Mouse (Mus musculus): ENCODE measurements around the gene Lefty2.
A peak's percentile ranks its signal among the peaks of the same experiment; 100 is the strongest.

The Lefty2 gene

DNA sequence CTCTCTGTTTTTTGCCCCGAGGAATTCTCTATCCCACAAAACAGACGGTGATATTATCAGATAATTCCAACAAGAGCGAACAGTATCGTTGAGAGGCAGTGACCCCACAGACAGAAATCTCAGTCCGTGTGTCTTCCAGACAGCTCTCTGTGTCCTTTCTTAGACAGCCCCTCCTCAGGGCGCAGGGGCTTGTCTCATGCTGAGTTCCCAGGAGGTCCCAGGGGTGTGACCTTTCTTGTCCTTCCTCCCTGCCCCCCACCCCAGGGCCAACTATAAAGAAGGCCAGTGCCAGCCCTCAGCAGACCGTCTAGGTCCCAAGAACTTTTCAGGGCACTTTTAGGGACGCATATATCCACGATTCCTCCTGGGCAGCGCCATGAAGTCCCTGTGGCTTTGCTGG, at the start of gene Lefty2:
TSS of gene Lefty2 (plus strand) at position 301 of the 400 bp plus-strand sequence.
- no peak for DNase-seq (ENCODE audit: low read depth, low spot score)

DNA sequence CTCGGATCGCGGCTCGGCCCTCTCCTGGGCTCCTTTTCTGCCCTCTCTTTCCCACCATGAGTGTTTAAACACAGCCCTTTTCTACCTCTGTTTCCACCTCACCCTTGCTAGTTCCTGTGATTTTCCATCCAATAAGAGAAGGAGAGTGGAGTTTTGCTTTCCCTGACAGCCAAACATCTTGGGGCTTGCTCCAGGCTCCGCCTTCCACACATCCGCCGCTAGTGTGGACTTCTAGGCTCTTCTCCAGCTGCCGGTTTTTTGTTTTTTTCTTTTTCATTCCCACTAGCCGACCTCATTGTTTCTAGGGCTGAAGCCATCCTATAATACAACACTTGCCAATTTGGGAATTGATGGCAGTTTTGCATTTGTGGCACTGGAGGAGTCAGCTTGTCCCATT, 44.8 kb upstream of the Lefty2 start:
- peak; percentile 78 for DNase-seq (ENCODE audit: low read depth, low spot score)

DNA sequence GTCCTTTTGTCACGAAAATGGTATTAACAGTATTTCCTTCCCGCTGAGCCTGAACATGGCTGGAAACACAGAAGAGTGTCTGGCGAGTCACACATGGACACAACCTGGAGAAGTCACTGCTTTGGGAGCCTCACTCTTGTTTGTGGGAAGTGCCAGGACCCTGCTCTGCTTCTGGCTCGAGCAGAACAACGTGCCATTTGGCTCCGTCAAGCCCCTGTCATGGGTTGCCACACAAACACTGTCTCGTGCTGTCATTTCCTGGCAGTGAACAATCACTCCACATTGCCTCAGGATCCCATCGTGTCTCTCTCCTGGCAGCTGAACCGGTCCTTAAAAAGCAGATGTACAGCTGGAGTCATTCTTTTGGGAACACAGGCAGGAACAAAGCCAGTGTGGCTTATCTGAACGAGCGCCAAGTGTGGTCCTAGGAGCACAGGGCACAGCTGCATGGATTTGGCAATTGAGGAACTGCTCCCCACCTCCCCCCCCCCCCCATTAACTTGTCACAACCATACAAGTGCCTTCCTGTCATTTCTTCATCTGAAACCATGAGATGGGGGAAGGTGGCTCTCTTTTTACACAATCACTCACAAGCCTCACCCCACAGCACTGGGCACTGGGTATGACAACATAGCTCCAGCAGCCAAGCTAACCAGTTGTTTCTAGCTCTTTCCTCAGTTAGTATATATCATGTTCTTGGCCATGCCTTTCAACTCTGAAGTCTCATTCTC, 44.2 kb upstream of the Lefty2 start:
- DNase-seq (ENCODE audit: low read depth, low spot score): peak; percentile 49

DNA sequence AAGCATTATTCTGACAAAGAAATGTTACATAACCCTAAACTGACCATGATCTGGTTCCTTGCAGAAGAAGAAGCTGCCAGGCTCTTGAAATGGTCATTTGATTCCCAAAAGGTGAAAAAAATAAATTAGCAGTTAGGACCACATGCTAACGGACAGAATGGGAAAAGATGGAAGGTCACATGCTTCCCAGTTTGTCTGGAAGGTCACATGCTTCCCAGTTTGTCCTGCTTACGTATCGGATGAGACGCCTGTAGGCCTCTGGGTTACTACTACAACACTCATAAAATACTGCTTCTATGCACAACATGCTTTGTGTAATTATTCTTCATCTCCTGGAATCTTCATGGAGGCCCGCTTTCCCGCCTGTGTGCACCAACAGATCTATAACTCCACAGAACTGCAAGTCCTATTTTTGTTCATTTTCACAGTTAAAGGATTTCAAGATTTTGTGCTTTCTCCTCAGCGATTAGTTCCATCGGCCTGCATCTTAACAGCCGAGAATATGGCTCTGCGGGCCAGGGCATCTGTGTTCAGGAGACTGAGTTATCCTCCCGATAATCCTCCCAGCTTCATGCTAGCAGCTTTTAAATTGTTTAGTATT, 43.1 kb upstream of the Lefty2 start:
- no peak for DNase-seq (ENCODE audit: low read depth, low spot score)

DNA sequence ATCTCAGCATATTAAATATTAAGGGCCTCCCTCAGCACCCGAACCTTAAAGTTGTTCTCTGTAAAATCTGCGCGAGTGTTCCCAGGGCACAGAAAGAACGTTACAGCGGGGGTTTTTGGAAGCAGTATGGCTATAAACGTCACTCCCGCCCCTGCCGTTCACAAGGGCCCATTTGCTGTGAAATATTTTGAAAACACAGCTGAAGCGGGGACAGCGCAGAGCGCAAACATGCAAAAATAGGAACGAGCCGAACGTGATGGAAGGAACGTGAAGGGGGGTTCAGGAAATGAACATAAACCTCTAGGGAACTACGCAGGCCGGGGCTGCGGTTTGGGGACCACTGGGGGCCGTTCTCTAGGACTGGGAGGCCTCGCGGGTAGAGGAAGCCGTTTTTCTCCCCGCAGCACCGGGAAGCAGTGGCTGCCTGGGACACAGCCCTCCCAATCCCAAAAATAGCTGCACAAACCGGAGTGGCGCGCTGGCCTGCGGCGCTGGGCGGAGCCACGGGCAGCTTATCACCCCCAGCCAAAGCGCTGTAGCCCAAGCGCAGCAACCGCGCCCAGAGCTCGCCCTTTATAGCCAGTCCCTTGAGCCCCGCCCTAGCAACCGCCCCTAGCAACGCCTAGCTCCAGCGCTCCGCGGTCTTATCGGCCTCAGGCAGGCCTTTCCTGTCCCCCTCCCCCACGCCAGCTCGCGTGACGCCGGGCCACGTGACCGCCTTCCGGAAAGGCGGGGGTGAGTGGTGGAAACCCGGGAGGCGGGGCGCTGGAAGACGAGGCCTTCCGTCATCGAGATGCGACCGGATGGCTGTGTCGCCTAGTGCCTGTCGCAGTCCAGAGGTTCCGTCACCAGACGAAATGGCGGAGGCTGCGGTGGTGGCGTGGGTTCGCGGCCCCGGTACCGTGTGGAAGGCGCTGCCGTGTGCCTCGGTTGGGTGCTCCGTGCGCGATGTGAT, 42.3 kb upstream of the Lefty2 start, which contains the start of gene Sde2:
TSS of gene Sde2 (plus strand) at position 812 of the 955 bp plus-strand sequence.
- DNase-seq (ENCODE audit: low read depth, low spot score): peak; percentile 99

DNA sequence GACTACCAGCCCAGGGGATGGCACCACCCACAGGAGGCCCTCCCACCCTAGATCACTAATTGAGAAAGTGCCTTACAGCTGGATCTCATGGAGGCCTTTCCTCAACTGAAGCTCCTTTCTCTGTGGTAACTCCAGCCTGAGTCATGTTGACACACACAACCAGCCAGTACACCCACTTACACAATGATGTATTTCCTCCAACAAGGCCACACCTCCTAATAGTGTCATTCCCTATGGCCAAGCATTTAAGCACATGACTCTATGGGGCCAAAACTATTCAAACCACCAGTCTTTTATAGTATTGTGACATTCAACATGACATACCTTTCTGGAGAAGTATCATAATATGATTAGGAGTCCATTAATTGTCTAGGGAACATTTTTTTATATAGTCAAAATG, 34.1 kb upstream of the Lefty2 start:
- no peak for DNase-seq (ENCODE audit: low read depth, low spot score)

DNA sequence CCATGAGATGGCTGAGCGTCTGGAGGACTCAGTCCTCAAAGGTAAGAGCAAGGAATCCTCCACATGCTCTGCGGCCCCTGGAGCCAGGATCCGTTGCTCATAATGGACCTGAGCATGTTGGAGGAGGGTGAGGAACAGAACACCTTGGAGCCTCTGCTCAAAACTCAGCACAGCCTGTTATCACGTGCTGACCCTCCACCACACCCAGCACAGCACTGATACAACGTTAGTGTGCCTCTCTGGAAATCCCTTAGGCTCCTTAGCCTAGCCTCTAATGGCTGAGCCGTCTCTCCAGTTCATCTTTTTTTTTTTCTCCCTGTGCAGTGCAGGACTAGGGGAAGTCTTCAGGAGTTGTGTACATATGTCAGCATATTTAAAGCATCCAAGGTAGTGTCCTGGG, 32.9 kb upstream of the Lefty2 start:
- no peak for DNase-seq (ENCODE audit: low read depth, low spot score)

DNA sequence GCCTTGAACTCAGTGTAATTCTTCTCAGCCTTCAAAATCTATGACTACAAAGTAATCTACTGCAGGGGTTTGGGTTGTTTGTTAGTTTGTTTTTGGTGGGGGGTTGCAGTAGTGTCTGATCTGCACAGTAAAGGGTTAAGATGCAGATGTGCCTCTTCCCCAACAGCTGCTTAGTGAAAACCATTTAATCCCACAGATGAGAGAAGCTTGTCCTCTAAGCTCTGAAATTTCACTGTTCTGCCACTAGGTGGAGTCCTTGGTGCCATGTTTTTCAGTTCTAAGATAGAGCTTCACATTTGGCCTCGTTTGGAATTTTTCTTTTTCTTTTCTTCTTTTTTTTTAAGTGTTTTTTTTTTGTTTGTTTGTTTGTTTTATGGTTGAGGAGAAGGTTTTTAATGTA, 29.3 kb upstream of the Lefty2 start:
- DNase-seq (ENCODE audit: low read depth, low spot score): no peak

DNA sequence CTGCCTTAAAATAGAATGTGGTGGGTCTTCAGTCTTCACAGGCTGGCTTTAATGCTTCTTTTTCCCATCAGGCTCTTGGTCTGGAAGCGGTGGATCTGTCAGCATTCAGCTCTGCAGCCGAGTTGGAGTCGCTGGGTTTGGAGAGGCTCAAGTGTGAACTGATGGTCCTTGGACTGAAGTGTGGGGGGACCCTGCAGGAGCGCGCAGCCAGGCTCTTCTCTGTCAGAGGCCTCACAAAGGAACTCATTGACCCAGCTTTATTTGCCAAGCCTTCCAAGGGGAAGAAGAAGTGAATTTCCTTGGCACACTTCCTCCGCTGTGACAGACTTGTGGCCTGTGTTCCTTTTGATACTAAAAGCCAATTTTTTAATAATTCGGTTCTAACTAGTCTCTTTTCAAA, 26.9 kb upstream of the Lefty2 start:
- DNase-seq (ENCODE audit: low read depth, low spot score): no peak

DNA sequence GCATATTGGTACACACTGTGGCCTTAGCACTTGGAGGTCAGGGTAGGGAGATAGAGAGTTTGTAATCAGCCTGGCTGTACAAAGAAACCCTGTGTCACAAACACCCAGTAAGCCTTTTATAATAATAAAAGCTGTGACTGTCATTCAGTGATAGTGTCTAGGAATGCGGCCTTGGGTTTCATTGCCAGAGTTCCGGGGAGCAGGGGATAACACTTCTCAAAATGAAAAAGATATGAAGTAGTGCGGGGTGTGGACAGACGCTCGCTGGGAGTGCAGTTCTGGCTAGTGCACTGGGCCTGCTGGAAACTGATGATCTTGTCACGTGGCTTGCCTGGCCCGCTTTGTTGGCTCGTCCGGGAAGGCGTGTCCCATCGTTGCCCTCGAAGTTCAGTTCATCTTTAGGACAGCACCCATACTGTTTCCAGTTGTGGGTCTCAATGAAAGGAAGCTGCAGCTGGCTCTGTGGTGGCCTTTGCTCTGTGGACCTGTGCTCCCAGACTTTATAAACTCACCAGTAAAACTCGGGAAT, 22.7 kb upstream of the Lefty2 start:
- DNase-seq (ENCODE audit: low read depth, low spot score): no peak

DNA sequence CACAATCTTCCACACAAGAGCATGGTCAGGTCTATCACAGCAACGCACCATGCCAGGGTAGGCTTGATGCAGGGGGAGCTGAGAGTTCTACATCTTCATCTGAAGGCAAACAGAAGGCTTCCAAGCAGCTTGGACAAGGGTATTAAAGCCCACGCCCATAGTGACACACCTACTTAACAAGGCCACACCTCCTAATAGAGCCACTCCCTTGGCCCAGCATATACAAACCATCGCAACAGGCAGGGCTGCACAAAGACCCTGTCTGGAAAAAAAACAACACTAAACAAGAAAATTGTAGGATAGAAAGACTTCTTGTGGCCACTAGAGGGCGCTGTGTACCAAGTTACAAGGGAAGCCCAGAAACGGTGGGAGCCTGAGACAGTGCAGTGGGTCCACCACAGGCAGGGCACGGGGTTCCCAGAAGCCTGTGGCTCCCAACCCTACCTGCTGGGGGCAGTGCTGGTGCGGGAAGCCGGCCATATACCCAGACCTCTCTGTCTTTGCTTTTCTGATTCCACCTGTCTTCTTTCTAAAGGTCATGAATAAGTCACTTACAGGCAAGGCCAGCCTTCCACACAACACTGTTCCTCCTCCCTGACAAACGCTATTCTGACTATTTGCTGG, 18.9 kb upstream of the Lefty2 start:
- no peak for DNase-seq (ENCODE audit: low read depth, low spot score)

DNA sequence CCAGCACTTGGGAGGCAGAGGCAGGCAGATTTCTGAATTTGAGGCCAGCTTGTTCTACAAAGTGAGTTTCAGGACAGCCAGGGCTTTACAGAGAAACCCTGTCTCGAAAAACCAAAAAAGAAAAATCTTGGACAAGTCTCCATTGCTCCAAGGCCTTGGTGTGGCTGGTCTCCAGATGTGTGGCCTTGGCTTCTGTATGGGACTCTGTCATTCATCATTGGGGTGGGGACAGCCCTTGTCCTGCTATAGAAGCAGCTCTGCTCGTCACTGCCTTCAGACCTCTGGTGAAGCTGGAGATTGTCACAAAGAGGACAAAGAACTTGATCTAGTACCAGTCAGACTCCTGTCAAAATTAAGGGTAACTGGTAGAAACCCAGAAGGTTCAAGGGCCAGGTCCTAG, 18.3 kb upstream of the Lefty2 start:
- DNase-seq (ENCODE audit: low read depth, low spot score): no peak

DNA sequence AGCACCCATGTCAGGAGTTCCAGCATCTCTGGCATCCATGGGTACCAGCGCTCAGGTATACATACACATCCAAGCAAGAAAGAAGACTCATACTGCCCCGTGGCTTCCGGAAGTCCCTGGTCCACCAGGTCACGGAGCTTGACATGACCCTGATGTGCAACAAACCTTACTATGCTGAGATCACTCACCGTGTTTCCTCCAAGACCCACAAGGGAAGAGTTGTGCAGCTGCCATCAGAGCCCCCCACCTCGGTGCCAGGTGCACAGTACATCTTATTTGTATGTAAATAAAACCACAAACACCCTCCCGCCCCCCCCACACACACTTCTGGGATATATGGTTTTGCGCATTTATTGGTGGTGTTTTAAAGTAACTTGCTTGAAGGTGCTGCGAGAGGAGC, 17.8 kb upstream of the Lefty2 start:
- no peak for DNase-seq (ENCODE audit: low read depth, low spot score)

DNA sequence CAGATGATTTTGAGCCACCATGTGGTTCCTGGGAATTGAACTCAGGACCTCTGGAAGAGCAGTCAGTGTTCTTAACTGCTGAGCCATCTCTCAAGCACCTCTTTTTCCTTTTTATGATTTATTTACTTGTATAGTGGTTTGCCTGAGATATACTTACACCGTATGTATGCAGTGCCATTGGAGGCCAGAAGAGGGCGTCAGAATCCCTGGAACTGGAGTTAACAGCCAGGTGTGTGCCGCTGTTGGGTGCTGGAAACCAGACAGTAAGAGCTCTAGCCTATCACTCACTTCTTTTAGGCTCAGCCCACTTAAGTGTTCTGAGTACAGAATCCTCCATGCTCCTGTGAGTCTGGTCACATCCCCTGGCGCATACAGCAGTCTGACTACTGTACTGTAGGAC, 15.4 kb upstream of the Lefty2 start:
- no peak for DNase-seq (ENCODE audit: low read depth, low spot score)

DNA sequence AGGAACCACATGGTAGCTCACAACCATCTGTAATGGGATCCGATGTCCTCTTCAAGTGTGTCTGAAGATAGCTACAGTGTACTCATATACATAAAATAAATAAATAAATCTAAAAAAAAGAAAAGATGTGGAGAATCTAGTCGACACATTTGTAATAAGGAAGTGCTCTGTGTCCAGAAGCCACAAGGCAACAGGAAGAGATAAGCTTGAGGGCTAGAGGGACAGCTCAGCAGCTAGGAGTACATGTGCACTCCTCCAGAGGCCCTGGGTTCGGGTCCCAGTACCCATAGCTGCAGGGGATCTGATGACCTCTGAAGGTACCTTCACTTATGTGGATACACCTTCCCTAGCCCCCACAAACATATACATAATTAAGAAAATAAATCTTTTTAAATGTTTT, 11.1 kb upstream of the Lefty2 start:
- no peak for DNase-seq (ENCODE audit: low read depth, low spot score)

DNA sequence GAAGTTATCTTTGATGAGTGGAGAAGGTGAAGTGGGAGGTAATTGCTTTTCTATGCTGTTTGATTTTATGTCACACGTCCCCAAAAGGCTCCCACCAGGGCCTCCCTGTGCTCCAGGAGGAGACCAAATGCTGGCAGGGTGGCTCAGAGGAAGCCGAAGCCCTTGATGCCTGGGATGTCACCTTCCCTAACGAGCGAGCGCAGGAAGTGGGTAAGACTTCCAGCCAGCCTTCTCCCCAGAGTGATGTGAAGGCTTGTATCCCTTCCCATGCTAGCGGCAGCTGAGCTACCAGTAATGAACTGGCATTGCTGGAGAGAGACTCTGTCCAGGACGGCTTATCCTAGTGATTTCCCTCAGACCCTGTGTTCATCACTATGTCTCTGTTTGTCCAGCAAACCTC, 9.2 kb upstream of the Lefty2 start:
- no peak for DNase-seq (ENCODE audit: low read depth, low spot score)

DNA sequence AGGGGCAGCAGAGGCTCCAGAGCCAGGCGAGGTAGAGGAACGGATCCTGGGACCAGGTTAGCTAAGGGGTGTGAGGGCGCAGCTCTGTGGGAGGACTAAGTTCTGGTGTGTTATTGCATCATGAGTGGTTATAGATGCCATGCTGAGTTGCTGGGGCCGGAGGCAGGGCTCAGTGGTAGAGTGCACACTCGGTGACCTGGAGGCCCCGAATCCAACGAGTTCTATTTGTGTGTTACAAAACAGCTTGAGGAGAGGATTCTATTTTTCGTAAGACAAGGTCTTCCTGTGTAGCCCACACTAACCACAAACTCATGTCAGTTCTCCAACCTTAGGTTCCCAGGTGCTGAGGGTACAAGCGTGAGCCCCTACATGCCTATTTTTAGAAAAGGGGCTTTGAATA, 8.4 kb upstream of the Lefty2 start:
- no peak for DNase-seq (ENCODE audit: low read depth, low spot score)

DNA sequence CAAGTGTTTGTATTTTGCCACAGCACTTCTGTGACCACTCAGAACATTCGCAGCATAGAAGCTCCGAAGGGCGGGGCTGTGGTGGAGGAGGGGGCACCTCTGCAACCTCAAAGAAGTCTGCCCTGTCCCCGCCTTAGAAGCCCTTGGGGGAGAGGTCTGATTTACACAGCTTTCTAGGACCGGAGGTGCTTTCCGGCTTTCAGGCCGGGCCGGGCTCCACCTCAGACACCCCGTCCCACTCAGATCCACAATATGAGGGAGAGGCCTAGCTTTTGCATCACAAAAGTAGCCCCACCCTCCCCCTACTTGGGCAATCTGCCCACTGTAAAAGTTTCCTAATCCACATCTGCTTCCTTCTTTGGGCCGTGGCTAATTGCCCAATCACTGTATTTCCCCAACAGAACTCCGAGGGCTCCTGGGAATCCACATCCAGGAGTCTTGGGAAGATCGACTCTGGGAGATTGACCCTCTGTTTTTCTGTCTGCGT, 4.3 kb upstream of the Lefty2 start:
- DNase-seq (ENCODE audit: low read depth, low spot score): no peak

DNA sequence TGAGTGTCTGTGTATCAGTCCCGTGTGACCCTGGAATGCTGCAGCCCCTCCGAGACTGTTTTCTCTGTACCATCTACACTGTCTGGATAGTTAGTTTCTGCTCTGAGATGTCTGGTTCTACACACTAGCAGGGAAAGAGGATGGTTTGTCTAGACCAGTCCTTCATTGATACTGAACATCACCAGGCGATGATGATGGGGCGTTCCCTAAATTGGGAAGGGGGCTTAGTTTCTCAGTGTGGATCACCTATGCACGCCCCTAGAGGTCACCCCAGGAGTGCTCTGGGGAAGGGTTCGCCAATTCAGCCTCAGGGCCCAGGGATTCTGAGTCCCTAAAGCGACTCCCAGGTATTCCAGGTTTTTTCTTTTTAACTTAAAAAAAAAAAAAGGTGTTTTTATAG, 3.7 kb upstream of the Lefty2 start:
- DNase-seq (ENCODE audit: low read depth, low spot score): no peak

DNA sequence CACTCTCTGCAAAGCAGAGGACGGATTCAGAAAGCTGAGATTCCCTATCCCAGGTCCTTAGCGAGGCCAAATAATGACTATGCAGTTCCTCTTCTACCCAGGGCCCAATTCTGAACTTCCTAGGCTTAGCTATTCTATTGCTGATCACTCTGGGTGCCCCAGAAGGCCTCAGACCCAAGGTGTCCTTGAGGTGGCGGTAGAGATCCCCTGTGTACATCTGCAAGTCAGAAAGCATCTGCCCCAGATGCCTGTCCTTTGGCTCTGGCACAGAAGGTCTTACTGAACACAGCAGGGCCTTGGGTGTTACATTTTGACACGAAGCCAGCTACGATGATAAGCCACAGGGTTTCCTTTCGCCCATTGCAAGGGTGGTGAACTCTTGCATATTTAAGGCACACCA, 3.1 kb upstream of the Lefty2 start:
- no peak for DNase-seq (ENCODE audit: low read depth, low spot score)
